Mouse (Mus musculus) T-helper 1 cell (primary cell): ENCODE results near the gene Tbx4.

Experiments
- in situ Hi-C: fragments of 300-600 bp; cut with MboI, MseI; formaldehyde crosslinking; loops from one replicate; pipeline ENCODE4 v1.15.1; 2025; ENCODE audit warnings: high pct_unique_total_duplicates

Gene Tbx4

GRCm38 (mm10) chr11:85850758-85851157 lies 35.5 kb upstream of the Tbx4 start:
- in situ Hi-C loops, result loop anchor here (5.0 kb wide), 2 partner anchors 137 to 322 kb away; no protein-coding TSS in a partner anchor

GRCm38 (mm10) chr11:85857997-85858698 lies 28.1 kb upstream of the Tbx4 start:
- in situ Hi-C loops, result no loop called here

- in situ Hi-C loops, result no loop called here
Observed at GRCm38 (mm10) chr11:85864363-85864762, 21.9 kb upstream of the Tbx4 start.

- in situ Hi-C loops, result loop anchor here (25.0 kb wide), 1 partner anchor 536 kb away; no protein-coding TSS in a partner anchor
Observed at GRCm38 (mm10) chr11:85876059-85876788, 10.0 kb upstream of the Tbx4 start.

GRCm38 (mm10) chr11:85884498-85884897 lies 1.7 kb upstream of the Tbx4 start:
- in situ Hi-C loops, result loop anchor here (25.0 kb wide), 1 partner anchor 528 kb away; no protein-coding TSS in a partner anchor

GRCm38 (mm10) chr11:85886429-85886785 lies 185 bp downstream of the Tbx4 start:
- in situ Hi-C loops, result loop anchor here (5.0 to 25.0 kb wide), 3 partner anchors 59 to 526 kb away; no protein-coding TSS in a partner anchor

GRCm38 (mm10) chr11:85887273-85887672 lies 1.1 kb downstream of the Tbx4 start:
- in situ Hi-C loops, result loop anchor here (5.0 to 25.0 kb wide), 3 partner anchors 60 to 525 kb away; no protein-coding TSS in a partner anchor

- in situ Hi-C loops, result loop anchor here (5.0 to 25.0 kb wide), 3 partner anchors 61 to 524 kb away; no protein-coding TSS in a partner anchor
Observed at GRCm38 (mm10) chr11:85887801-85888450, 1.7 kb downstream of the Tbx4 start.

- in situ Hi-C loops, result loop anchor here (5.0 to 25.0 kb wide), 3 partner anchors 61 to 524 kb away; no protein-coding TSS in a partner anchor
Observed at GRCm38 (mm10) chr11:85888451-85888961, 2.3 kb downstream of the Tbx4 start.

GRCm38 (mm10) chr11:85889056-85889729 lies 3.0 kb downstream of the Tbx4 start:
- in situ Hi-C loops, result loop anchor here (5.0 to 25.0 kb wide), 3 partner anchors 62 to 523 kb away; no protein-coding TSS in a partner anchor

GRCm38 (mm10) chr11:85889730-85890562 lies 3.7 kb downstream of the Tbx4 start:
- in situ Hi-C loops, result loop anchor here (5.0 to 25.0 kb wide), 3 partner anchors 63 to 522 kb away; no protein-coding TSS in a partner anchor

GRCm38 (mm10) chr11:85890563-85890845 lies 4.3 kb downstream of the Tbx4 start:
- in situ Hi-C loops, result loop anchor here (25.0 kb wide), 1 partner anchor 522 kb away; no protein-coding TSS in a partner anchor

- in situ Hi-C loops, result loop anchor here (25.0 kb wide), 1 partner anchor 521 kb away; no protein-coding TSS in a partner anchor
Observed at GRCm38 (mm10) chr11:85891010-85891691, 4.9 kb downstream of the Tbx4 start.

GRCm38 (mm10) chr11:85891692-85892040 lies 5.4 kb downstream of the Tbx4 start:
- in situ Hi-C loops, result loop anchor here (25.0 kb wide), 1 partner anchor 521 kb away; no protein-coding TSS in a partner anchor

GRCm38 (mm10) chr11:85892771-85893170 lies 6.5 kb downstream of the Tbx4 start:
- in situ Hi-C loops, result loop anchor here (25.0 kb wide), 1 partner anchor 520 kb away; no protein-coding TSS in a partner anchor

- in situ Hi-C loops, result loop anchor here (25.0 kb wide), 1 partner anchor 519 kb away; no protein-coding TSS in a partner anchor
Observed at GRCm38 (mm10) chr11:85893400-85894135, 7.3 kb downstream of the Tbx4 start.

- in situ Hi-C loops, result loop anchor here (25.0 kb wide), 1 partner anchor 518 kb away; no protein-coding TSS in a partner anchor
Observed at GRCm38 (mm10) chr11:85894136-85894530, 7.9 kb downstream of the Tbx4 start.

- in situ Hi-C loops, result loop anchor here (25.0 kb wide), 1 partner anchor 517 kb away; no protein-coding TSS in a partner anchor
Observed at GRCm38 (mm10) chr11:85894731-85895545, 8.7 kb downstream of the Tbx4 start.
